Mouse (Mus musculus) embryonic stem cell, embryonic (primary cell): Measurements from ENCODE around the gene Alg11.

Experiments used
- CTCF ChIA-PET, 4 experiments: fragments of 300-600 bp in 2 of 4; fragments of 350-600 bp in 2 of 4; sonication (Branson Sonifier 250); formaldehyde crosslinking; loops; one replicate each; lab custom pipeline; 2022; ENCODE audit warnings: inconsistent platforms in 2 of 4; lab: Charles Lee
- POLR2A ChIA-PET, 4 experiments: fragments of 300-600 bp in 2 of 4; fragments of 350-600 bp in 2 of 4; sonication (Branson Sonifier 250); formaldehyde crosslinking; loops; one replicate each; lab custom pipeline; 2022; ENCODE audit warnings: antibody characterized with exemption in 4 of 4, inconsistent platforms in 1 of 4; lab: Charles Lee

Gene Alg11

GRCm38 (mm10) chr8:22055492-22055877, 5.0 kb upstream of the Alg11 start:
- POLR2A ChIA-PET, result interaction anchor here in 2 of 4 experiments (0.7 to 2.9 kb wide), 2 partner anchors 8 to 12 kb away, joined by 3 to 9 read pairs; no protein-coding TSS in a partner anchor
- CTCF ChIA-PET, result no interaction called here

GRCm38 (mm10) chr8:22056850-22057249, 3.7 kb upstream of the Alg11 start:
- CTCF ChIA-PET, result no interaction called here

GRCm38 (mm10) chr8:22058368-22058767, 2.2 kb upstream of the Alg11 start:
- POLR2A ChIA-PET, result interaction anchor here in 1 of 4 experiments (2.6 kb wide), 1 partner anchor 19 kb away, joined by 13 read pairs; no protein-coding TSS in a partner anchor
- CTCF ChIA-PET, result no interaction called here

More at GRCm38 (mm10) chr8:22056850-22057249, 3.7 kb upstream of the Alg11 start:
- POLR2A ChIA-PET, result interaction anchor here in 1 of 4 experiments (0.6 to 2.9 kb wide), 3 partner anchors 10 to 15 kb away, joined by 3 to 9 read pairs (median 3); no protein-coding TSS in a partner anchor

- ChIA-PET CTCF (no interaction called here), POLR2A (interaction anchor here in 1 of 4 experiments (1.0 to 2.6 kb wide), 3 partner anchors 9 to 65 kb away, joined by 4 to 13 read pairs (median 5); partner anchors contain the start of gene Nek5)
Observed at GRCm38 (mm10) chr8:22059153-22059738, 1.3 kb upstream of the Alg11 start.

GRCm38 (mm10) chr8:22059821-22060445, 588 bp upstream of the Alg11 start, which contains the start of gene Atp7b:
Gene Atp7b, minus strand, starts transcription at chr8:22060305.
- ChIA-PET CTCF (interaction anchor here in 2 of 4 experiments (0.7 to 0.9 kb wide), 2 partner anchors 68 to 139 kb away, joined by 3 read pairs; no protein-coding TSS in a partner anchor), POLR2A (interaction anchor here in 3 of 4 experiments (0.5 to 2.6 kb wide), 25 partner anchors 8 to 593 kb away, joined by 3 to 13 read pairs (median 4); partner anchors contain the start of genes Ckap2 (in 2 of the 3), Nek3 (in 2 of the 3), Nek5 (in 1 of the 3) and Vps36 (in 1 of the 3))

GRCm38 (mm10) chr8:22061126-22061525, 605 bp downstream of the Alg11 start:
- CTCF ChIA-PET, result interaction anchor here in 2 of 4 experiments (0.6 to 1.0 kb wide), 4 partner anchors 13 to 105 kb away, joined by 3 to 4 read pairs (median 3); partner anchors contain the start of gene Nek3 (in 1 of the 2)
- POLR2A ChIA-PET, result interaction anchor here in 3 of 4 experiments (0.6 to 2.6 kb wide), 31 partner anchors 8 to 1578 kb away, joined by 3 to 13 read pairs (median 4); partner anchors contain the start of genes Nek5 (in 3 of the 3), Ckap2 (in 2 of the 3), Nek3 (in 2 of the 3) and Slc25a15 (in 1 of the 3)

- CTCF ChIA-PET, result interaction anchor here in 1 of 4 experiments (0.5 kb wide), 1 partner anchor 102 kb away, joined by 4 read pairs; no protein-coding TSS in a partner anchor
Observed at GRCm38 (mm10) chr8:22079313-22080007, 18.9 kb downstream of the Alg11 start.

GRCm38 (mm10) chr8:22089226-22089625, 28.7 kb downstream of the Alg11 start:
- POLR2A ChIA-PET, result no interaction called here
- CTCF ChIA-PET, result no interaction called here

More at GRCm38 (mm10) chr8:22079313-22080007, 18.9 kb downstream of the Alg11 start:
- POLR2A ChIA-PET, result no interaction called here

GRCm38 (mm10) chr8:22091568-22091967, 31.0 kb downstream of the Alg11 start:
- POLR2A ChIA-PET, result no interaction called here
- CTCF ChIA-PET, result interaction anchor here in 2 of 4 experiments (0.7 to 1.4 kb wide), 2 partner anchors 98 to 101 kb away, joined by 3 to 5 read pairs; partner anchors contain the start of gene Vps36 (in 1 of the 2)

GRCm38 (mm10) chr8:22107020-22107419, 46.5 kb downstream of the Alg11 start:
- ChIA-PET CTCF (no interaction called here), POLR2A (interaction anchor here in 2 of 4 experiments (0.6 to 0.7 kb wide), 2 partner anchors 70 to 1842 kb away, joined by 3 to 4 read pairs; no protein-coding TSS in a partner anchor)
